Mouse (Mus musculus): ENCODE data around the gene Spata6.

GRCm38 (mm10) chr4:111670566-111671421, 49.0 kb upstream of the Spata6 start:
- TF ChIP-seq CTCF (IDR thresholded peaks at IDR 0.05; ENCODE audit: control insufficient read depth, insufficient read depth, insufficient replicate concordance, low read depth, low read length): no peak
- TF ChIP-seq POLR2A (IDR thresholded peaks at IDR 0.05; ENCODE audit: control insufficient read depth, low read depth, low read length): no peak

Data from testis, adult 2 months (tissue).